Mouse (Mus musculus) MEL (cell line): Measurements from ENCODE around the gene Msi2. TPM values are rescaled to one million over a fixed set of nuclear protein-coding genes. Genes with fewer than 3 reads are reported as not detected.

Experiments
- DNase-seq: peaks from one replicate; pipeline ENCODE4 v3.0.0; 2011; ENCODE audit warnings: low read depth, low spot score
- H3K27ac ChIP-seq: 2 replicates; pipeline ENCODE4 v1.5.1; 2012; ENCODE audit warnings: low read depth, mild to moderate bottlenecking, control low read depth, low read length, moderate library complexity; ENCODE audit not compliant: control insufficient read depth
- H3K27me3 ChIP-seq, 2 experiments: fragments of 150-350 bp in 1 of 2; sonication (generic) in 1 of 2; 2 replicates each; pipeline ENCODE4 v1.6.1; 2012; ENCODE audit warnings: low read length in 2 of 2, mild to moderate bottlenecking in 2 of 2, improper control_type of control experiment in 1 of 2, moderate library complexity in 1 of 2; ENCODE audit not compliant: insufficient read depth in 2 of 2, control insufficient read depth in 1 of 2
- H3K36me3 ChIP-seq, 2 experiments: 2 replicates each; pipeline ENCODE4 v1.6.1; 2012 to 2014; ENCODE audit warnings: low read length in 2 of 2, improper control_type of control experiment in 1 of 2, inconsistent platforms in 1 of 2, mild to moderate bottlenecking in 1 of 2; ENCODE audit not compliant: insufficient read depth in 2 of 2, control insufficient read depth in 1 of 2
- H3K4me1 ChIP-seq, 2 experiments: fragments of 150-350 bp in 1 of 2; sonication (generic) in 1 of 2; 2 replicates each; pipeline ENCODE4 v1.6.1; 2012; ENCODE audit warnings: low read length in 2 of 2, improper control_type of control experiment in 1 of 2, mild to moderate bottlenecking in 1 of 2; ENCODE audit not compliant: insufficient read depth in 2 of 2, control insufficient read depth in 1 of 2
- H3K4me3 ChIP-seq, 2 experiments: fragments of 150-350 bp in 1 of 2; sonication (generic) in 1 of 2; 2 replicates each; pipeline ENCODE4 v1.5.1; 2012; ENCODE audit warnings: low read depth in 2 of 2, low read length in 2 of 2, mild to moderate bottlenecking in 2 of 2, moderate library complexity in 2 of 2, control low read depth in 1 of 2, improper control_type of control experiment in 1 of 2; ENCODE audit not compliant: control insufficient read depth in 1 of 2, insufficient read depth in 1 of 2
- H3K79me2 ChIP-seq: 2 replicates; pipeline ENCODE4 v1.6.1; 2012; ENCODE audit warnings: mild to moderate bottlenecking, low read length, moderate library complexity; ENCODE audit not compliant: control insufficient read depth, poor library complexity, insufficient read depth
- H3K9ac ChIP-seq: 2 replicates; pipeline ENCODE4 v1.6.1; 2012; ENCODE audit warnings: low read depth, mild to moderate bottlenecking, control low read depth, low read length, moderate library complexity; ENCODE audit not compliant: control insufficient read depth, poor library complexity, severe bottlenecking
- H3K9me3 ChIP-seq: fragments of 150-350 bp; sonication (generic); replicated peaks from 2 replicates; pipeline ENCODE4 v1.6.1; 2012; ENCODE audit warnings: mild to moderate bottlenecking, low read length, improper control_type of control experiment, moderate library complexity; ENCODE audit not compliant: insufficient read depth
- CHD1 ChIP-seq: IDR thresholded peaks from 2 replicates; pipeline ENCODE4 v1.6.1; 2012; ENCODE audit warnings: low read depth, mild to moderate bottlenecking, inconsistent platforms, low read length, improper control_type of control experiment
- E2F4 ChIP-seq: IDR thresholded peaks from 2 replicates; pipeline ENCODE4 v1.6.1; 2011; ENCODE audit warnings: low read depth, low read length, improper control_type of control experiment, borderline replicate concordance
- GABPA ChIP-seq: IDR thresholded peaks from 2 replicates; pipeline ENCODE4 v1.6.1; 2012; ENCODE audit warnings: low read depth, mild to moderate bottlenecking, inconsistent platforms, low read length, improper control_type of control experiment, moderate library complexity
- GATA1 ChIP-seq: IDR thresholded peaks from 2 replicates; pipeline ENCODE4 v1.6.1; 2011; ENCODE audit warnings: low read depth, low read length, improper control_type of control experiment
- HCFC1 ChIP-seq: IDR thresholded peaks from 2 replicates; pipeline ENCODE4 v1.6.1; 2012; ENCODE audit warnings: low read depth, mild to moderate bottlenecking, inconsistent platforms, low read length, improper control_type of control experiment, moderate library complexity
- KAT2A ChIP-seq: conservative IDR thresholded peaks from 2 replicates; pipeline ENCODE4 v1.6.1; 2012; ENCODE audit warnings: low read depth, low read length, improper control_type of control experiment, inconsistent platforms
- MAZ ChIP-seq: IDR thresholded peaks from 2 replicates; pipeline ENCODE4 v1.6.1; 2012; ENCODE audit warnings: low read depth, mild to moderate bottlenecking, inconsistent platforms, low read length, improper control_type of control experiment
- MXI1 ChIP-seq: IDR thresholded peaks from 2 replicates; pipeline ENCODE4 v1.6.1; 2011; ENCODE audit warnings: mild to moderate bottlenecking, low read depth, low read length, improper control_type of control experiment
- MYC ChIP-seq: IDR thresholded peaks from 2 replicates; pipeline ENCODE4 v1.6.1; 2011; ENCODE audit warnings: low read depth, mild to moderate bottlenecking, low read length, improper control_type of control experiment, moderate library complexity
- NRF1 ChIP-seq: IDR thresholded peaks from 2 replicates; pipeline ENCODE4 v1.6.1; 2014; ENCODE audit warnings: low read depth, mild to moderate bottlenecking, inconsistent platforms, low read length, improper control_type of control experiment, moderate library complexity; ENCODE audit not compliant: poor library complexity, insufficient read depth, severe bottlenecking
- POLR2A ChIP-seq, 2 experiments: IDR thresholded peaks; 2 replicates each; pipeline ENCODE4 v1.6.1; 2011 to 2012; ENCODE audit warnings: low read length in 2 of 2, mild to moderate bottlenecking in 2 of 2, control low read depth in 1 of 2, improper control_type of control experiment in 1 of 2, low read depth in 1 of 2, moderate library complexity in 1 of 2; ENCODE audit not compliant: control insufficient read depth in 1 of 2, insufficient read depth in 1 of 2, poor library complexity in 1 of 2
- POLR2AphosphoS5 ChIP-seq: IDR thresholded peaks from 2 replicates; pipeline ENCODE4 v1.6.1; 2012; ENCODE audit warnings: low read depth, borderline replicate concordance, mild to moderate bottlenecking, inconsistent platforms, low read length, moderate library complexity, mixed read lengths
- TCF12 ChIP-seq: IDR thresholded peaks from 2 replicates; pipeline ENCODE4 v1.6.1; 2014; ENCODE audit warnings: low read depth, mild to moderate bottlenecking, inconsistent platforms, low read length, improper control_type of control experiment, moderate library complexity
- USF2 ChIP-seq, 2 experiments: IDR thresholded peaks; 2 replicates each; pipeline ENCODE4 v1.6.1; 2011 to 2012; ENCODE audit warnings: improper control_type of control experiment in 2 of 2, low read length in 2 of 2, borderline replicate concordance in 1 of 2, inconsistent platforms in 1 of 2, low read depth in 1 of 2, mild to moderate bottlenecking in 1 of 2; ENCODE audit not compliant: insufficient read depth in 1 of 2
- ZC3H11A ChIP-seq: IDR thresholded peaks from 2 replicates; pipeline ENCODE4 v1.6.1; 2012; ENCODE audit warnings: low read depth, mild to moderate bottlenecking, inconsistent platforms, low read length, improper control_type of control experiment
- ZMIZ1 ChIP-seq: IDR thresholded peaks from 2 replicates; pipeline ENCODE4 v1.6.1; 2012; ENCODE audit warnings: low read depth, mild to moderate bottlenecking, inconsistent platforms, low read length, improper control_type of control experiment, moderate library complexity
- polyA plus RNA-seq, 2 experiments: library from polyadenylated mRNA; stranded (reverse) in 1 of 2; unstranded in 1 of 2; fragments of >175 nt in 1 of 2; fragments of >200 nt in 1 of 2; gene quantifications; 2 replicates each; pipeline versions ENCODE4 v1.2.1 to v1.2.4; 2012; ENCODE audit warnings: low replicate concordance in 2 of 2, low read depth in 1 of 2; ENCODE audit not compliant: insufficient read length in 2 of 2, insufficient read depth in 1 of 2, missing spikeins in 1 of 2
- total RNA-seq: library from RNA; depleted of rRNA; stranded (reverse); fragments of 300-350 nt; gene quantifications from 2 replicates; pipeline ENCODE4 v1.2.3, GENCODE M21; 2012

The Msi2 gene
- total and polyA plus RNA-seq, 3 experiments: 16.2 to 29.7 TPM; not detected in 1

DNA sequence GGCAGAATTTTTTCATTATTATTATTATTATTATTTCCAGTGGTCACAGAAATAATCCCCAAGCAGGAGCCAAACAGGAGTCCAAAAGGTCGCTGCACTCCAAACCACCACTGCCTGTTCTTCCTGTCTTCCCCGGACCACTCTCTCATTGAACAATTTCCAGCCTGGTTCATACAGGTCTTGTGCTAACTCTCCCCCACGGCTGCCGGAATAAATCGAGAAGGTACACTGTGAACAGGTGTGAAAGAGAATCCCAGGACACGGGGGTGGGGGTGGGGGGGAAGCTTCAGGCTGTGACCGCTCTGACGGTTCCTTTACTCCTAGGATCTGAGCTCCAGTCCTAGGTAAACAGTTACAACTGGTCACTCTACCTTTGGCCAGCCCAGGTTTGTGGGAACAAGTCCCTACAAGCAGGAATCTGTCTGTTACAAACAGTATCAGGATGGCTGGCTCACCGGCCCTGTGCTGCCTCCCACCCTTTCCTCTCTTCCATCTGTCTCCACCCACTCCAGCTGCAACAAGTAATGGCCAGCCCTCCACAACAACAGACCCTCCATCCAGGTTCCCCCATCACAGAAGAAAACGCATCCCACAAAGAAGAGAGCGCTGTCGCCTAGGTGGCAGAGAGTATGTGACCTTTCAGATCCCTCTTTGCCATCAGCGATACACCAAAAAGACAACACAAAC lies 136.1 kb downstream of the Msi2 start:
- Histone ChIP-seq H3K27me3 (no peaks in the 10 kb centered on the region), H3K79me2 (no peaks in the 10 kb centered on the region), H3K27ac (no peak overlapping the region), H3K36me3 (peaks cover 0 to 3% of the 10 kb centered on the region in 2 experiments; a peak in 1 of 4 replicates), H3K9ac (no peak overlapping the region), H3K9me3 (no peaks in the 10 kb centered on the region), H3K4me1 (no peaks in the 10 kb centered on the region), H3K4me3 (no peak overlapping the region)
- no peak for DNase-seq
- no peak for TF ChIP-seq ZMIZ1
- TF ChIP-seq POLR2AphosphoS5: no peak
- no peak for TF ChIP-seq MYC
- TF ChIP-seq ZC3H11A: no peak
- no peak for TF ChIP-seq POLR2A (IDR thresholded peaks at IDR 0.05; ENCODE audit: control insufficient read depth in 1 of 2, insufficient read depth in 1 of 2, low read depth in 1 of 2, low read length in 2 of 2, poor library complexity in 1 of 2)
- TF ChIP-seq MAZ: no peak
- TF ChIP-seq MXI1: no peak
- no peak for TF ChIP-seq GATA1
- TF ChIP-seq CHD1: no peak
- TF ChIP-seq GABPA: no peak

DNA sequence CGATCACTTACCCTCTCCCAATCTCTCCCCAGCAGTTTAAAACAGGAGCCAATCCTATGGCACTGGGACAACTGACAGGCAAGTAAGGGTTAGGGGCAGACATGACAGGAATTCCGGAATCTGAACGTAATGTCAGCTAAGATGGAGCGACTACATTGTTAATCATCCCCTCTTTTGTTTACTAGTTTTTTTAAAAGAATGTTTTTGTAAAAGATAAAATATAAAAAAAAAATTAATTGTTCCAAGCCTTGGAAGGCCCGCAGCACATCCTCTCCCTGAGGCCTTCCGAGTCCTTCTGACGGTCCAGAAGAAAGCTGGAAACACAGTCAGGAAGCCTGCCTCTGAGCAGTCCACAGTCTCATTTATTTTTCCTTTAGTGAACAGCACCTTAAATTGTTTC lies 136.9 kb downstream of the Msi2 start:
- H3K9me3 ChIP-seq: no peaks in the 10 kb centered on the region
- H3K27ac ChIP-seq: no peak overlapping the region
- H3K4me1 ChIP-seq: no peaks in the 10 kb centered on the region
- H3K4me3 ChIP-seq: no peak overlapping the region
- no peaks in the 10 kb centered on the region for H3K27me3 ChIP-seq
- peaks cover 0 to 3% of the 10 kb centered on the region in 2 experiments; a peak in 1 of 4 replicates for H3K36me3 ChIP-seq
- no peaks in the 10 kb centered on the region for H3K79me2 ChIP-seq
- no peak overlapping the region for H3K9ac ChIP-seq
- DNase-seq: no peak
- TF ChIP-seq TCF12 (no peak), KAT2A (no peak), POLR2AphosphoS5 (no peak), E2F4 (no peak), MXI1 (no peak), NRF1 (no peak), HCFC1 (no peak), GABPA (no peak), USF2 (IDR thresholded peaks at IDR 0.05; ENCODE audit: borderline replicate concordance in 1 of 2, insufficient read depth in 1 of 2, low read depth in 1 of 2, low read length in 2 of 2) (no peak)
